Mouse (Mus musculus) kidney, postnatal 0 days (tissue): ENCODE results near the gene Kif26b. TPM values are rescaled to one million over a fixed set of nuclear protein-coding genes. Genes with fewer than 3 reads are reported as not detected.

Source experiments
- ATAC-seq: fragments of 200-750 bp; cut with Nextera tagmentation; replicated peaks from 2 replicates; pipeline ENCODE4 v1.8.0; 2017; ENCODE audit warnings: low read depth, moderate number of reproducible peaks, moderate TSS enrichment, moderate library complexity; ENCODE audit not compliant: low FRiP score
- DNase-seq: peaks from one replicate; pipeline ENCODE4 v3.0.0-alpha.2; 2016; ENCODE audit warnings: low spot score
- H3K27ac ChIP-seq: fragments of 300-500 bp; sonication (generic); 2 replicates; pipeline ENCODE4 v1.5.1; 2014; ENCODE audit warnings: mild to moderate bottlenecking
- H3K27me3 ChIP-seq: fragments of 300-500 bp; sonication (generic); 2 replicates; pipeline ENCODE4 v1.6.1; 2014; ENCODE audit warnings: low read length, mixed read lengths; ENCODE audit not compliant: insufficient read depth
- H3K36me3 ChIP-seq: fragments of 300-500 bp; sonication (generic); 2 replicates; pipeline ENCODE4 v1.6.1; 2014; ENCODE audit warnings: low read length, mixed read lengths; ENCODE audit not compliant: insufficient read depth
- H3K4me1 ChIP-seq: fragments of 300-500 bp; sonication (generic); replicated peaks from 2 replicates; pipeline ENCODE4 v1.6.1; 2014; ENCODE audit warnings: antibody characterized with exemption, low read length, mixed read lengths; ENCODE audit not compliant: insufficient read depth
- H3K4me2 ChIP-seq: fragments of 300-500 bp; sonication (generic); 2 replicates; pipeline ENCODE4 v1.6.1; 2014; ENCODE audit warnings: mild to moderate bottlenecking, low read length, moderate library complexity, mixed read lengths
- H3K4me3 ChIP-seq: fragments of 300-500 bp; sonication (generic); replicated peaks from 2 replicates; pipeline ENCODE4 v1.5.1; 2014; ENCODE audit warnings: low read depth, low read length
- H3K9ac ChIP-seq: fragments of 300-500 bp; sonication (generic); 2 replicates; pipeline ENCODE4 v1.6.1; 2014; ENCODE audit warnings: low read depth, low read length
- H3K9me3 ChIP-seq: fragments of 300-500 bp; sonication (generic); replicated peaks from 2 replicates; pipeline ENCODE4 v1.6.1; 2016; ENCODE audit warnings: low read length, inconsistent platforms, mixed read lengths
- CTCF ChIP-seq: IDR thresholded peaks from 2 replicates; pipeline ENCODE4 v1.5.1; 2016; ENCODE audit warnings: antibody characterized with exemption, low read depth, mild to moderate bottlenecking, moderate library complexity
- WGBS: fragments of 180-500 bp; shearing (Covaris S2); extraction: QIAGEN DNeasy Blood & Tissue Kit; methylation state at CpG from one replicate; pipeline ENCODE4 v1.1.7; 2014; 5-methylcytosine and 5-hydroxymethylcytosine counted together
- polyA plus RNA-seq: library from polyadenylated mRNA; unstranded; fragments of >200 nt; fragmentation: Nextera tagmentation; extraction: Ambion mirVana; gene quantifications from 2 replicates; pipeline ENCODE4 v1.2.1, GENCODE M21; 2015

The Kif26b gene
- polyA plus RNA-seq, 1 experiment from 2014 or later: 6.4 TPM

DNA sequence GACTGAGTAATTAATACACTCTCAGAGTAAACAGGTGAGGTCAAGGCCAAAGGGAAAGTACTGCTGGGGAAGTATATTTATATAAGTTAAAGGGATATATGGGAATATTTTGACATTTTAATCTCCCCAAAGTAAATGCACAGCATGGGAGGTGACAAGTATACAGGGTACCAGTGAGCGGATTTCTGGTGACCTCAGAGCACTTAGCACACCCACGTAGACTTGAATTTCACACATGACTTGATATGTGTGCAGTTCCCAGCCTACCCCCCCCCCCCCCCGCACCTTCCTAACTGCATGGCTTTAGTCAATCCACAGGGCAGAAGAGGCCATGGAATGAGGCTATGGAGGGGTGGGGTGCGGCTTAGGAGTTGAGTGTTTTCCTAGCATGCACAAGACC is 35.9 kb downstream of the Kif26b start:
- ATAC-seq (no peak), DNase-seq (no peak)
- H3K9me3 ChIP-seq: no peaks in the 10 kb centered on the region
- no peak overlapping the region for H3K4me3 ChIP-seq
- 54% methylated on average over 3 of the region's 4 CpGs for WGBS
- no peak overlapping the region for H3K9ac ChIP-seq
- no peaks in the 10 kb centered on the region for H3K27me3 ChIP-seq
- no peak overlapping the region for H3K27ac ChIP-seq
- TF ChIP-seq CTCF: no peak
- H3K4me2 ChIP-seq: no peak overlapping the region
- no peaks in the 10 kb centered on the region for H3K36me3 ChIP-seq
- no peaks in the 10 kb centered on the region for H3K4me1 ChIP-seq

DNA sequence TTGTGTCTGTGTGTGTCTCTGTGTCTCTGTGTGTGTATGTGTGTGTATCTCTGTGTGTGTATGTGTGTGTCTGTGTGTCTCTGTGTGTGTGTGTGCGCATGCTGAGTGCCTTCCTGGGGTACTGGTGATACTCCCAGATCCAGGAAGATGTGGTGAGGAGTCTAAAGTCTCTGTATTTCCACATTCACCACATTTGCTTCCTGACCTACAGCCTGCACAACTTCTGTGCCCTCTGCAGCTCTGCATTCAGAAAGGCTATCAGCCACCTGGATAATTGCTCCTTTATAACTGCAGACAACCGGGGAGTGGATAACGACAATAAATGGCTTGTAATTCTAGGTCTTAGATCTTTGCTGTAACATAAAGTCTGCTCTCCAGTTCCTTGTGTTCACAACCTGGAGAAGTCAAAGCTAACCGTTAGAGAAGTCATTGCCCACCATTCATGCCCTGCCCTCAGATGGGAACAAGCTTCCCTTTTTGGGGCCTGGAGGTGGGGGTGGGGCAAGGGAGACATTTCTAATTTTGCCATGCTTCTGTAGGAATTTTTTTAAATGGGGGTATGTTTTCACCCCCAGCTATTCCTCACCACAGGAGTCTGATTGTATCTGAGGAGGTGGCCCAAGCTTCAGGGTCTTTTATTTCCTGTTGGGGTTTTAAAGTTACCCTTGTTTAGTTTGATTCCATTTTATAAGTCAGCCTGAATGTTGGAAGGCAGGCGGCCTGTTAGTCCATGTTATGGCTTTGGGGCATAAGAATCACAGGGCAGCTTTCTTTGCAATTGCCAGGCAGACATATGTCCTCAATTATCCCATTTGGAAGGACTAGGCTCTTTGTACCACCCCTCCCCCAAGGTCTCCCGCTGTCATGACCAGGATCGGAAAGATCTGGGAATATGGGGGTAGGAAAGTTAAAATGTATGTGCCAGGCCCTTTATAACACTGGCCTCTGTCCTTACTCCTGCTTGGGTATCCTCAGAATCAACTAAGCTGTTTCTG is 39.9 kb downstream of the Kif26b start:
- H3K4me2 ChIP-seq: no peak overlapping the region
- no peaks in the 10 kb centered on the region for H3K36me3 ChIP-seq
- ATAC-seq: no peak

DNA sequence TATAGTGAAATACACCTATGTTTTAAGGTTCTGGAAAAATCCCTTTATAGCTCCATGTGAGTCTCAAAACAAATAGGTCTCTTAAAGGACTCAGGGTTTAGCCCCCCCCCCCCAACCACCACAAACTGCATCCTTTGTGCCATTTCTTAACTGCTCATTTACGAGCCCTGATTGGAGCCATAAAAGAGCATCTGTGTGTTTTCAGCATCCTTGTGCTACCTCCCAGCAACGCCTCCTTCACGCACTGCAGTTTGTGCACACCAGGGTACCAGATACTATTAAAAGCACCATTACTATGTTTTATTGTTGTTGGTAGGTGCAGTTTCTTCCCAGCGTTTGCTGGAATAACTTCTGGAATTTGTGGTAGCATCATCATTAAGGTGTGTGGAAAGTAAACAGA is 42.1 kb downstream of the Kif26b start:
- no peaks in the 10 kb centered on the region for H3K27me3 ChIP-seq
- no peak for TF ChIP-seq CTCF
- H3K4me3 ChIP-seq: no peak overlapping the region
- H3K36me3 ChIP-seq: no peaks in the 10 kb centered on the region
- no peak overlapping the region for H3K9ac ChIP-seq
- DNase-seq: no peak
- no peaks in the 10 kb centered on the region; the same call in 1 of the 2 replicates for H3K9me3 ChIP-seq
- 48% methylated on average over 4 of the region's 4 CpGs for WGBS
- H3K27ac ChIP-seq: no peak overlapping the region
- ATAC-seq: no peak
- no peak overlapping the region for H3K4me2 ChIP-seq
- H3K4me1 ChIP-seq: no peaks in the 10 kb centered on the region

More for the DNA sequence above, 39.9 kb downstream of the Kif26b start:
- H3K9me3 ChIP-seq: no peaks in the 10 kb centered on the region
- no peak overlapping the region for H3K27ac ChIP-seq
- no peaks in the 10 kb centered on the region for H3K4me1 ChIP-seq
- no peak overlapping the region for H3K9ac ChIP-seq
- H3K4me3 ChIP-seq: no peak overlapping the region
- no peak for TF ChIP-seq CTCF
- DNase-seq: no peak
- H3K27me3 ChIP-seq: no peaks in the 10 kb centered on the region
- WGBS: 61% methylated on average over 7 of the region's 7 CpGs

DNA sequence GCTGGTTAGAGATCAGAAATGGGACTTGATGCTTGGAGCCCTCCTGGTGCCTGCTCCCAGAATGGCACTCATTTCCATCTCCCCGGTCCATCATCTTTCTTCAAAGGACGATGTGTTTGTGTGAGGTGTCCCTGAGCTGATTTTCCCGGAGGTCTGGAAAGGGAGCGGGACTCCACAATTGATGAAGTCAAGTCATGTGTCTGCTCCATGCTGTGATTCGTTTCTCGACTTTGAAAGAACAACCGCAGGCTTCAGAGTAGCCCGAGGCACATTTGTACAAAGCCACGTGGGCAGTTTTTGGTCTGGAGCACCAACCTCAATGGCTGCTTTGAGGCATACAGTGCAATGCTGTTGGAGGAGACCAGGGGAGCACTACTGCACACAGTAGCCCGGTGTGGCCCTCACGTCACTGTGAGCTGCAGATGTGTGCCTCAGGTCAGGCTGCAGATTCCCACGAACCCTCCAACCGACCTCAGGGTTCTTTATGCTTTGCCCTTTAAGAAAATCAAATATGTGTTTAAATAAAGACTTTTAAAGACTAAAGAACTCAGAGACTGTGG is 43.0 kb downstream of the Kif26b start:
- no peak for DNase-seq
- Histone ChIP-seq H3K36me3 (no peaks in the 10 kb centered on the region), H3K27me3 (no peaks in the 10 kb centered on the region), H3K9me3 (no peaks in the 10 kb centered on the region; the same call in 1 of the 2 replicates), H3K4me1 (no peaks in the 10 kb centered on the region), H3K4me3 (no peak overlapping the region), H3K4me2 (no peak overlapping the region), H3K27ac (no peak overlapping the region), H3K9ac (no peak overlapping the region)
- no peak for TF ChIP-seq CTCF
- no peak for ATAC-seq
- WGBS: 53% methylated on average over 13 of the region's 13 CpGs

DNA sequence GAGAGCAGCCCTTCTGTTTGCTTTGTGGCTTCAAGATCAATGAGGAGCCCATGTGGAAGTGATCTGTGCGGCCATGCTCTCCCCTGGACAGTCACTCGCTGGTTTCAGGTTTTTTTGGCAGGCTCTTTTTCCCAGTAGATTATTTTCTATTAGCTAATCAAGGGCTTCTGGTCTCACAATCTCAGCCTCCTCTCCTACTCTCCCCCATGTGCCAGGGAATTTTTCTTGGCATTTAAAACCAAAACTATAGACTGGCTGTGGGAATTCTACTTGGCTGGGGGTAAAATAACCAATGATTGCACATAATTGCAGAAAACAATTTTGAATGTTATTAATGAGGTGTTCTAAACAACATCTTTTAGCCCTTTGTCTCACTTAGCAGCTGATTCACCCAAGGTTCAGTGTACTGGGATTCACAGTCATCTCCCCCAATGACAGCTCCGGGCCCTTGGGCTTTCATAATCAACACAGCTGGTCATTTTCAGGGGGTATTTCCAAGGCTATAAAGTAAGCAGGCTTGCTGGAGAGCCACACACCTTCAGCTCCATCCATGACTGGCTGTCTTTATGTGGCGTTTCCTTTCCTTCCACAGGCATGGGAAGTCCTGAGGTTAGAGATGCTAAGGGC is 44.6 kb downstream of the Kif26b start:
- DNase-seq (no peak), ATAC-seq (no peak)
- Histone ChIP-seq H3K9me3 (no peaks in the 10 kb centered on the region; the same call in 1 of the 2 replicates), H3K4me2 (no peak overlapping the region), H3K27me3 (no peaks in the 10 kb centered on the region), H3K27ac (no peak overlapping the region), H3K4me1 (no peaks in the 10 kb centered on the region), H3K9ac (no peak overlapping the region), H3K4me3 (no peak overlapping the region), H3K36me3 (no peaks in the 10 kb centered on the region)
- 81% methylated on average over 4 of the region's 4 CpGs for WGBS
- TF ChIP-seq CTCF: no peak

DNA sequence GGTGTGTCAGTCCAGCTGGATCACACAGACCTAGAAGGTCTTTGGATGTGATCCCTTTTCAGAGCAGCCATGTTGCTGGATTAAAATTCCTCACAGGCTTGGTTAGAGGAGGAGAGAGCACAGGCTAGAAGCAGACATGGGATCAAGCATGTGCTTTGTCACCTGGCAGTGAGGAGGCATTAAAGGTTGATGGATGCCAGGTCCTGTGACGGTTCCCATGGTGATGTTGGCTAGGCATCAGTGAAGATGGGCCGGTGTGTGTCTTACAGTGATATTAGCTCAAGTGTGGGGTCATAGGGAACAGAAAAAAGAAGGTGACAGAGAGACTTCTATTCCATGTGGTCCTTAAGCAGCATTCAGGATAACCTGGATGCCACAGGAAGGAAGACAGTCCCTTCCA is 46.8 kb downstream of the Kif26b start:
- ATAC-seq (no peak), DNase-seq (no peak)
- 71% methylated on average over 2 of the region's 2 CpGs for WGBS
- Histone ChIP-seq H3K9ac (no peak overlapping the region), H3K36me3 (no peaks in the 10 kb centered on the region), H3K4me2 (no peak overlapping the region), H3K9me3 (no peaks in the 10 kb centered on the region; the same call in 1 of the 2 replicates), H3K27ac (no peak overlapping the region), H3K27me3 (no peaks in the 10 kb centered on the region), H3K4me3 (no peak overlapping the region), H3K4me1 (no peaks in the 10 kb centered on the region)
- no peak for TF ChIP-seq CTCF
